Mouse (Mus musculus): ENCODE results near the gene Ephb2. TPM values are rescaled to one million over a fixed set of nuclear protein-coding genes. Genes with fewer than 3 reads are reported as not detected.

The Ephb2 gene
- polyA plus RNA-seq, 1 experiment: not detected

DNA sequence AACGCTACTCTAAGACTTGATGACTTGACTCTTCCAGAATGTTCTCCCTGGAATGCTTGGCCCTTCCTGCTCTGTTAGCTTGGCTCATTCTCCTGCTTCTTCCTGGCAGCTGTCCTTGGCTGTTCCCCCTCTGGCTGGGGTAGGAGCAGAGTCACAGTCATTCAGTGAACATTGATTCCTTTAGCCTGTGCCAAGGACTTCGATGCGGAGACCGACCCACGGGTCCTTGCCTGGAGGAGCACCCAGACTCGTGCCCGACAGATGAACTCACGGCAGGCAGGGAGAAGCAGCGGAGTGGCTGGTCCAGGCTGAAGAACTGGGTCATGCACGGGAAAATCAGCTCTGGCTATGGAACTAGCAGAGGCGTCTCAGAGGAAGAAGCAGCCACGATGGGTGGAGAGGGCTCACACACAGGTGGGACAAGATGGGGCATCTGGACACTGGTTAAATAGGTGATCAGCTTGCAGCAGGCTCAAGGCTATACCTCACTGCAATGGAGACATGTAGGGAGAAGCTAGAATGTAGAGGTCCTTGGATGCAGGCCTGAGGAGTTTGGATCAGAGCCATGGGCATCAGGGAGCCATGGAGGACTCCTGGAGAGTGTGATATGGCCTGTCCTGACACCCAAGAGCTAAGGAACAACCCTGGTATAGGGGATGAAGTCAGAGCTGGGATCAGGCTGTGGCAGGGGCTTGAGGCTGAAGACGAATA, 53.8 kb downstream of the Ephb2 start:
- no peaks in the 10 kb centered on the region for H3K36me3 ChIP-seq (ENCODE audit: control insufficient read depth)
- H3K4me3 ChIP-seq (replicated peaks): no peak overlapping the region
- no peaks in the 10 kb centered on the region for H3K27me3 ChIP-seq (ENCODE audit: control insufficient read depth)
- TF ChIP-seq TAL1 (IDR thresholded peaks at IDR 0.05; ENCODE audit: low read length) (no peak), GATA1 (IDR thresholded peaks at IDR 0.05; ENCODE audit: low read length) (no peak)
- H3K4me1 ChIP-seq (ENCODE audit: control insufficient read depth): no peaks in the 10 kb centered on the region
- no peaks in the 10 kb centered on the region for H3K9me3 ChIP-seq (ENCODE audit: control insufficient read depth, low read length)

DNA sequence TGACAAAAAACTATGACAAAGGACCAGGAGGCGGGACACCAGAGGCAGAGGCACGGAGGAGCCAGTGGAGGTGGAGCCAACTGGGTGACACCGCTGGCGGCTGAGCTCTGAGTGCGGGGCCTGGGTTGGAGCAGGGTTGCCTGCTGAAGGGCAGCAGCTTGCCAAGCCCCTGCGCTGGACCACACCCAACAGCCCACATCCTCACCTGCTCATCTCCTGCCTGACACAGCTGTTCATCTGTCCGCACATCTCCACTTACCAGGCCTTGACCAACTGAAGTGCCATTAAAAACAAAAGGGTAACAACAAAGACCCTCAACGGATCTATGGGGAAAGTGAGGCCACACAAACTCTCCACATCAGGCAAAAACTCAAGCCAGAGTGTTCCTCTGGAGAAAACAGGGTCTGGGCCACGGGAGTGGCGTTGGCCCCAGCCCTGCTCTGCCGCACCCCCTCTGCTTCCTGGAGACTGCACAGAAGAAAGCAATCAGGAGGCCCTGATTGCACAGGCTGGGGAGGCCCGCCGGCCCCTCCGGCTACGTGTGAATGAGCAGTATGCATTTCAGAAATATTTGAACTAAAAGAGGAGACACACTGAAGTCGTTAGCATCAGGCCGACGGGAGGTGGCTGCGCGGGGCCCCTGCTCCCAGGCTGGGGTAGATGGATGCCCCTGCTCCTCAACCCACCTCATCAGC, 55.4 kb downstream of the Ephb2 start:
- TF ChIP-seq TAL1 (IDR thresholded peaks at IDR 0.05; ENCODE audit: low read length) (no peak), GATA1 (IDR thresholded peaks at IDR 0.05; ENCODE audit: low read length) (no peak)
- H3K4me3 ChIP-seq (replicated peaks): no peak overlapping the region
- H3K27me3 ChIP-seq (ENCODE audit: control insufficient read depth): no peaks in the 10 kb centered on the region
- no peaks in the 10 kb centered on the region for H3K36me3 ChIP-seq (ENCODE audit: control insufficient read depth)
- H3K4me1 ChIP-seq (ENCODE audit: control insufficient read depth): no peaks in the 10 kb centered on the region
- H3K9me3 ChIP-seq (ENCODE audit: control insufficient read depth, low read length): no peaks in the 10 kb centered on the region

DNA sequence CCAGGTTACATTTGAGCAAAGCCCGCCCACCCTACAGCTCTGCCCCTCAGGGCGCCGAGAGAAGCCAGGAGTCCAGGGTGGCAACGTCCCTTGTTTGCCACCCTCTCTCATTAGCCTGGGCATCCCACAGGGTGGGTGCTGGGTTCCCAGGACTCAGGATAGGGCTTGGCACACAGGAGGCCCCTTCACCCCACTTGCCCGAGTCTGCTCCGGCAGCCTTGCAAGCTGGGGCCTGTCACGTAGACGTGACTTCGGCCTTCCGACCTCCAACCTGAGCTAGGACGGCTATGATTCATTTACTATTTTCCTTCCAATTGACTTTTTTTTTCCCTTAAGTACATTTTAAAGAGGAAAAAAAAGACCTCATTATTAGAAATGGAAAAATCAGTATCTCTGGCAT, 56.6 kb downstream of the Ephb2 start:
- Histone ChIP-seq H3K4me1 (ENCODE audit: control insufficient read depth) (no peaks in the 10 kb centered on the region), H3K27me3 (ENCODE audit: control insufficient read depth) (no peaks in the 10 kb centered on the region), H3K9me3 (ENCODE audit: control insufficient read depth, low read length) (no peaks in the 10 kb centered on the region), H3K4me3 (replicated peaks) (no peak overlapping the region), H3K36me3 (ENCODE audit: control insufficient read depth) (no peaks in the 10 kb centered on the region)
- no peak for TF ChIP-seq GATA1 (IDR thresholded peaks at IDR 0.05; ENCODE audit: low read length)
- TF ChIP-seq TAL1 (IDR thresholded peaks at IDR 0.05; ENCODE audit: low read length): no peak

DNA sequence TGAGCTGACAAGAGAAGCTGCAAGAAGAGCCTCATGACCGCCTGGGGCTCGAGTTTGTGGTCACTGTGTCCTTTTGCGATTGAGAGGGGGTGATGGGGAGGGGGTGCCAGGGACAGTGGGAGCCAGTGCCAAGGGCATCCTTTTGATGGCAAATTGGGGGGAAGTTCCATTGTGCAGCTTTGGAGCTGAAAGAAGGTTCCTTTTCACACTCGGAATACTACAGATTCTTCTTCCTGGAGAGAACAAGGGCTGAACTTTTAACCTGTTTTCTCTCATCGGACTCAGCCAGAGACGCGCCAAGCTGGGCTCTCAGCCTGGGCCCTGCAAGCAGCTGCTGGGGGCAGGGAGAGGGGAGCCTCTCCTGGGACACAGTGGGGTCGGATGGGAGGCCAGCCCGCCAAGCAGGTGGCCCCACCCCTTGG, 59.3 kb downstream of the Ephb2 start:
- Histone ChIP-seq H3K36me3 (ENCODE audit: control insufficient read depth) (no peaks in the 10 kb centered on the region), H3K27me3 (ENCODE audit: control insufficient read depth) (no peaks in the 10 kb centered on the region), H3K4me3 (replicated peaks) (no peak overlapping the region), H3K9me3 (ENCODE audit: control insufficient read depth, low read length) (no peaks in the 10 kb centered on the region), H3K4me1 (ENCODE audit: control insufficient read depth) (no peaks in the 10 kb centered on the region)
- TF ChIP-seq TAL1 (IDR thresholded peaks at IDR 0.05; ENCODE audit: low read length) (no peak), GATA1 (IDR thresholded peaks at IDR 0.05; ENCODE audit: low read length) (no peak)

DNA sequence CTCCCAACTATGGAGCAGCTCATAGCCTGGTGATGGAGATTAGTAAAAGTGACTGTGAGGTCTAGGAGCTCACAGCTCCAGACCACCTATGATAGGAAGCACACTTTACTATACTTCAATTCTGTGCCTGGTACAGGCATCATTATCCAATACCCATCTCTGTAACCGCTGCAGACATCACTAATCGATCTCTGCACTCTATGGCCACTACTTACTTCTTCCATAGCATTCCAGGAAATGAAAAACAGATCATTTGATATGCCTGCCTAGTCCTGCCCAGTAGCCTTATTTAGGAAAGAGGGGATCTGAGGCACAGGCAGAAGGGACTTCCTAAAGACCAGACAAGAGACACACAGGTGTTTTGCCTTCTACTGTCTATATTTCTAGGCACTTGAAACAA, 59.9 kb downstream of the Ephb2 start:
- no peaks in the 10 kb centered on the region for H3K4me1 ChIP-seq (ENCODE audit: control insufficient read depth)
- H3K27me3 ChIP-seq (ENCODE audit: control insufficient read depth): no peaks in the 10 kb centered on the region
- H3K4me3 ChIP-seq (replicated peaks): no peak overlapping the region
- no peaks in the 10 kb centered on the region for H3K9me3 ChIP-seq (ENCODE audit: control insufficient read depth, low read length)
- H3K36me3 ChIP-seq (ENCODE audit: control insufficient read depth): no peaks in the 10 kb centered on the region
- no peak for TF ChIP-seq GATA1 (IDR thresholded peaks at IDR 0.05; ENCODE audit: low read length)
- no peak for TF ChIP-seq TAL1 (IDR thresholded peaks at IDR 0.05; ENCODE audit: low read length)

DNA sequence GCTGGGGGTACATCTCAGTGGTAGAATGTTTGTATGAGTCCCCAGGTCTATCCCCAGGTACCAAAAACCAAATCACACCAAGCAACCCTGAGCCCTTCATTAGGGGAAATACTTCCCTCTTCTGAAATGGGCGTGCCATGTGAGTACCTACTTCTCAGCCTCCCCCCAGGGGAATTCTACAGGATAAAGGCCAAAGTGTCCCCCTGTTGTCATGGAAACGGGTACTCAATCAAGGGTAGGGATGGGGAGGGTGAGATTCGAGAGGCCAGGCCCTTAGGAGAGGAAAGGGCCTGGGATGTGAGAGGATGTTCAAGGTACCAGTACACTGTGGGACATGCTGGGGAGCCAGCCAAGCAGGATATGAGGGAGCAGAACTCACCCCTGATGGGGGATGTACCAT, 61.6 kb downstream of the Ephb2 start:
- no peaks in the 10 kb centered on the region for H3K9me3 ChIP-seq (ENCODE audit: control insufficient read depth, low read length)
- no peak overlapping the region for H3K4me3 ChIP-seq (replicated peaks)
- H3K36me3 ChIP-seq (ENCODE audit: control insufficient read depth): no peaks in the 10 kb centered on the region
- no peaks in the 10 kb centered on the region for H3K27me3 ChIP-seq (ENCODE audit: control insufficient read depth)
- H3K4me1 ChIP-seq (ENCODE audit: control insufficient read depth): no peaks in the 10 kb centered on the region
- no peak for TF ChIP-seq GATA1 (IDR thresholded peaks at IDR 0.05; ENCODE audit: low read length)

DNA sequence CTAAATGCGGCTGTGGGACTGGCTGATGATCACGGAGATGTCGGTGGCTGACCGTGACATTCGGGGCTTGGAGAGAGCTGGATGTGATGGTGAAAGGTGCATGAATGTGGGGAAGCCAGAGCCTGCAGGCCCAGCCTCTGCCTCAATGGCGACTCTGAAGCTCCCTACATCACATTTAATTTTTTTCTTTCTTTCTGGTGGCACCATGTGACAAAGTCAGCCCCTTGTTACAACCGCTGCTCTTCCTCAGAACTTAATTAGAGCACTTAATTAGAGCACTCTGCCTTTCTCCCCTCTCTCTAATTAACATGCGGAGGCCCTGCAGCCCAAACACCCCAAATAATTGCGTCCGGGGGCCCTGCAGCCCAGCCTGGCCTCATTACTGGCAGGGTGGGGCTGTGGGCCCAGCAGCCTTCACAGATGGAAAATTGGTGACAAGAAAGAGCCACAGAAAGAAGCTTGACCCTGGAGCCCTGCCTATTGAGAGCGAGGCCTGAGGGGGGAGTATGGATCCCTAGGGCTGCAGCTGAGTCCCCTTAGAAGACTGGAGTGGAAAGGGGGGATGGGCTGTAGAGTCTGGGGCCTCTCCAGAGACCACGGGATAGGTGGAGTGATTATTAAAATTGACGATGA, 62.7 kb downstream of the Ephb2 start:
- Histone ChIP-seq H3K27me3 (ENCODE audit: control insufficient read depth) (no peaks in the 10 kb centered on the region), H3K4me1 (ENCODE audit: control insufficient read depth) (no peaks in the 10 kb centered on the region), H3K9me3 (ENCODE audit: control insufficient read depth, low read length) (no peaks in the 10 kb centered on the region), H3K36me3 (ENCODE audit: control insufficient read depth) (no peaks in the 10 kb centered on the region), H3K4me3 (replicated peaks) (no peak overlapping the region)
- no peak for TF ChIP-seq TAL1 (IDR thresholded peaks at IDR 0.05; ENCODE audit: low read length)
- TF ChIP-seq GATA1 (IDR thresholded peaks at IDR 0.05; ENCODE audit: low read length): no peak

DNA sequence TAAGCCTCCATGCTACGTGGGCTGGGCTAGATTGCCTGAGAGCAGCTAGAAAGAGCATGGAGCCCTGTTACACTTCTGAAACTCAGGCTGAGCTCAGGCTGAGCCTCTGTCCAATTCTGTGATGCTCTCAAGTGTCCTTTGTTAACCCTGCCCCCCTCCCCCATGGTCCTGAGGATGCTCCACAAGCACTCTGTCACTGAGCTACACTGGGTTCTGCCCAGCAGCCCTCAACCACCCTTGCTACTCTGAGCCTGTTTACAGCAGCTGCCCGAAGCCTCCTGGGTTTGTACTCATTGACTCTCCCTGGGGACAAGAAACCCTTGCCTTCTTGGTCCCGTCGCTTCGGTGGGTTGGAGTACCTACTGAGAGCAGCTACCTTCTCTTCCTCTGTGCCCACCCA, 63.5 kb downstream of the Ephb2 start:
- TF ChIP-seq GATA1 (IDR thresholded peaks at IDR 0.05; ENCODE audit: low read length) (no peak), TAL1 (IDR thresholded peaks at IDR 0.05; ENCODE audit: low read length) (no peak)
- Histone ChIP-seq H3K9me3 (ENCODE audit: control insufficient read depth, low read length) (no peaks in the 10 kb centered on the region), H3K4me1 (ENCODE audit: control insufficient read depth) (no peaks in the 10 kb centered on the region), H3K36me3 (ENCODE audit: control insufficient read depth) (no peaks in the 10 kb centered on the region), H3K27me3 (ENCODE audit: control insufficient read depth) (no peaks in the 10 kb centered on the region), H3K4me3 (replicated peaks) (no peak overlapping the region)

DNA sequence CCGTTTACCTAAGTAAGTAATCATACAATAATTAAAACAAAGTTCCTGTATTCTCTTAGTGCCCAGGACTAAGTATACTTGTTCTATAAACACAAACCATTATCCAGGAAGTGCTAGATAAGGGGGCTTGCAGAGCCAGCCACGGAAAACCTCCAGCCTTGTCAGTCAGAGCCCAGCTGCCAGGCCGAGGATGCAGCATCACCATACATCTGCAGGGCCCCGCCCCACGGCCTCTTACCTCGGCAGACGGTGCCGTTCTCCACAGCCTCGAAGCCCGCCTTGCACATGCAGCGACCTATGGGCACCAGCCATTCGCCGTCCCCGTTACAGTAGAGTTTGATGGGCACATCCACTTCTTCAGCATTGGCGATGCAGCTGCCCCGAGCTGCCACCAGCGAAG, 65.1 kb downstream of the Ephb2 start:
- Histone ChIP-seq H3K4me1 (ENCODE audit: control insufficient read depth) (no peaks in the 10 kb centered on the region), H3K4me3 (replicated peaks) (no peak overlapping the region), H3K9me3 (ENCODE audit: control insufficient read depth, low read length) (no peaks in the 10 kb centered on the region), H3K27me3 (ENCODE audit: control insufficient read depth) (no peaks in the 10 kb centered on the region), H3K36me3 (ENCODE audit: control insufficient read depth) (no peaks in the 10 kb centered on the region)
- TF ChIP-seq GATA1 (IDR thresholded peaks at IDR 0.05; ENCODE audit: low read length) (no peak), TAL1 (IDR thresholded peaks at IDR 0.05; ENCODE audit: low read length) (no peak)
